Mouse (Mus musculus): Measurements from ENCODE around the gene Dad1. TPM values are rescaled to one million over a fixed set of nuclear protein-coding genes. Genes with fewer than 3 reads are reported as not detected.

Dad1 gene
- total and polyA plus RNA-seq, 3 experiments: 186 to 320 TPM; not detected in 1

GRCm38 (mm10) chr14:54261386-54261785 lies 7.5 kb upstream of the Dad1 start:
- Histone ChIP-seq H3K27ac (ENCODE audit: control insufficient read depth, low read depth, low read length) (no peak overlapping the region), H3K9ac (ENCODE audit: control insufficient read depth, low read depth, low read length, poor library complexity, severe bottlenecking) (no peak overlapping the region)
- TF ChIP-seq MYB (IDR thresholded peaks at IDR 0.05; ENCODE audit: low read depth, low read length): no peak
- no peak for TF ChIP-seq MAX (IDR thresholded peaks at IDR 0.05; ENCODE audit: low read length)
- TF ChIP-seq ZC3H11A (IDR thresholded peaks at IDR 0.05; ENCODE audit: low read depth, low read length): no peak
- TF ChIP-seq RCOR1 (IDR thresholded peaks at IDR 0.05; ENCODE audit: low read depth, low read length): no peak
- no peak for TF ChIP-seq BHLHE40 (IDR thresholded peaks at IDR 0.05; ENCODE audit: borderline replicate concordance, low read depth, low read length)
- no peak for TF ChIP-seq NRF1 (IDR thresholded peaks at IDR 0.05; ENCODE audit: insufficient read depth, low read depth, low read length, poor library complexity, severe bottlenecking)
- no peak for TF ChIP-seq HCFC1 (IDR thresholded peaks at IDR 0.05; ENCODE audit: low read depth, low read length)
- TF ChIP-seq KAT2A (conservative IDR thresholded peaks at IDR 0.05; ENCODE audit: low read depth, low read length): no peak
- TF ChIP-seq GATA1 (IDR thresholded peaks at IDR 0.05; ENCODE audit: low read depth, low read length): no peak
- no peak for TF ChIP-seq ZNF384 (IDR thresholded peaks at IDR 0.05; ENCODE audit: low read depth, low read length)
- no peak for TF ChIP-seq MYC (IDR thresholded peaks at IDR 0.05; ENCODE audit: low read depth, low read length)
- TF ChIP-seq POLR2AphosphoS5 (IDR thresholded peaks at IDR 0.05; ENCODE audit: borderline replicate concordance, low read depth, low read length): no peak
- TF ChIP-seq ZMIZ1 (IDR thresholded peaks at IDR 0.05; ENCODE audit: low read depth, low read length): no peak
- TF ChIP-seq MAFK (IDR thresholded peaks at IDR 0.05; ENCODE audit: borderline replicate concordance, low read depth, low read length): no peak
- no peak for TF ChIP-seq EP300 (IDR thresholded peaks at IDR 0.05; ENCODE audit: low read depth in 1 of 2, low read length in 2 of 2)

DNA sequence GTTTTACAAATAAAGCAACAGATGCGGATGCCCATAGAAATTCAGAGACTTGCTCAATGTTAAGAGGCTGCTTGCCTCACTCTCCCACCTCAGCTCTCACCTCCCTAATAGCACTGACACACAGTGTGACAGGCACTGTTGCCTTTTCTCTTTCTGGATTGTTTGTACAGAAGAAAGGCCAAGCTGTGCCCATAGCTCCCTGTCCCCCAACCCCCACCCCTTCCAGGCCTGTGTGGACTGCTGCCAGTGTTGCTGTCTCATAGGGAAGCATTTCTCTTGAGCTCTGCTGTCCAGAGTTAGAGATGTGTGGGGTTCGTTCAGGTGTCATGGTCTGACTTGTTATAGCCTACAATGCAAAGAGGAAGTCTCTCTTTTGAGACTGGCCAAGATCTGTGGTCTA lies 6.3 kb upstream of the Dad1 start:
- Histone ChIP-seq H3K27ac (ENCODE audit: control insufficient read depth, low read depth, low read length) (no peak overlapping the region), H3K27me3 (ENCODE audit: control insufficient read depth in 1 of 2, insufficient read depth in 2 of 2, low read length in 2 of 2) (no peaks in the 10 kb centered on the region), H3K36me3 (ENCODE audit: control insufficient read depth in 1 of 2, insufficient read depth in 2 of 2, low read length in 2 of 2) (peaks cover 0 to 12% of the 10 kb centered on the region in 2 experiments; a peak in 2 of 4 replicates), H3K9ac (ENCODE audit: control insufficient read depth, low read depth, low read length, poor library complexity, severe bottlenecking) (0 out of 2 replicates have a peak overlapping the region, but pooled peaks have one; percentile 55), H3K4me3 (ENCODE audit: control insufficient read depth in 1 of 2, insufficient read depth in 1 of 2, low read depth in 2 of 2, low read length in 2 of 2) (peak overlapping the region in 1 of 2 experiments; percentile 77; a peak in 1 of 4 replicates), H3K4me1 (ENCODE audit: control insufficient read depth in 1 of 2, insufficient read depth in 2 of 2, low read length in 2 of 2) (peaks cover 6 to 19% of the 10 kb centered on the region in 2 experiments), H3K9me3 (replicated peaks; ENCODE audit: insufficient read depth, low read length) (no peaks in the 10 kb centered on the region), H3K79me2 (ENCODE audit: control insufficient read depth, insufficient read depth, low read length, poor library complexity) (no peaks in the 10 kb centered on the region; the same call in 1 of the 2 replicates)
- peak; percentile 37 for DNase-seq (ENCODE audit: low read depth, low spot score)
- TF ChIP-seq TAL1 (IDR thresholded peaks at IDR 0.05; ENCODE audit: low read length) (no peak), POLR2AphosphoS5 (IDR thresholded peaks at IDR 0.05; ENCODE audit: borderline replicate concordance, low read depth, low read length) (no peak), ZC3H11A (IDR thresholded peaks at IDR 0.05; ENCODE audit: low read depth, low read length) (no peak), EP300 (IDR thresholded peaks at IDR 0.05; ENCODE audit: low read depth in 1 of 2, low read length in 2 of 2) (no peak), GABPA (IDR thresholded peaks at IDR 0.05; ENCODE audit: low read depth, low read length) (no peak), MAFK (IDR thresholded peaks at IDR 0.05; ENCODE audit: borderline replicate concordance, low read depth, low read length) (no peak), RAD21 (IDR thresholded peaks at IDR 0.05; ENCODE audit: low read depth, low read length) (no peak), CHD2 (IDR thresholded peaks at IDR 0.05; ENCODE audit: low read length) (no peak), ZNF384 (IDR thresholded peaks at IDR 0.05; ENCODE audit: low read depth, low read length) (no peak), MEF2A (IDR thresholded peaks at IDR 0.05; ENCODE audit: extremely low read depth, insufficient replicate concordance, low read depth, low read length, poor library complexity, severe bottlenecking) (no peak), GATA1 (IDR thresholded peaks at IDR 0.05; ENCODE audit: low read depth, low read length) (no peak), ZMIZ1 (IDR thresholded peaks at IDR 0.05; ENCODE audit: low read depth, low read length) (no peak), USF1 (IDR thresholded peaks at IDR 0.05; ENCODE audit: low read depth, low read length) (no peak), NRF1 (IDR thresholded peaks at IDR 0.05; ENCODE audit: insufficient read depth, low read depth, low read length, poor library complexity, severe bottlenecking) (no peak), MAZ (IDR thresholded peaks at IDR 0.05; ENCODE audit: low read depth, low read length) (no peak), JUND (IDR thresholded peaks at IDR 0.05; ENCODE audit: low read depth, low read length) (no peak), RCOR1 (IDR thresholded peaks at IDR 0.05; ENCODE audit: low read depth, low read length) (no peak), SIN3A (IDR thresholded peaks at IDR 0.05; ENCODE audit: low read length) (no peak), MXI1 (IDR thresholded peaks at IDR 0.05; ENCODE audit: low read depth, low read length) (no peak), UBTF (IDR thresholded peaks at IDR 0.05; ENCODE audit: borderline replicate concordance, insufficient read depth, low read depth, low read length) (no peak)

More at GRCm38 (mm10) chr14:54261386-54261785, 7.5 kb upstream of the Dad1 start:
- DNase-seq (ENCODE audit: low read depth, low spot score): no peak
- H3K36me3 ChIP-seq (ENCODE audit: control insufficient read depth in 1 of 2, insufficient read depth in 2 of 2, low read length in 2 of 2): peaks cover 0 to 10% of the 10 kb centered on the region in 2 experiments; a peak in 2 of 4 replicates
- H3K27me3 ChIP-seq (ENCODE audit: control insufficient read depth in 1 of 2, insufficient read depth in 2 of 2, low read length in 2 of 2): no peaks in the 10 kb centered on the region
- peaks cover 6 to 19% of the 10 kb centered on the region in 2 experiments for H3K4me1 ChIP-seq (ENCODE audit: control insufficient read depth in 1 of 2, insufficient read depth in 2 of 2, low read length in 2 of 2)
- H3K4me3 ChIP-seq (ENCODE audit: control insufficient read depth in 1 of 2, insufficient read depth in 1 of 2, low read depth in 2 of 2, low read length in 2 of 2): no peak overlapping the region
- H3K9me3 ChIP-seq (replicated peaks; ENCODE audit: insufficient read depth, low read length): no peaks in the 10 kb centered on the region
- no peaks in the 10 kb centered on the region; the same call in 1 of the 2 replicates for H3K79me2 ChIP-seq (ENCODE audit: control insufficient read depth, insufficient read depth, low read length, poor library complexity)
